Mouse (Mus musculus): ENCODE data around the gene Mpdu1.

DNA sequence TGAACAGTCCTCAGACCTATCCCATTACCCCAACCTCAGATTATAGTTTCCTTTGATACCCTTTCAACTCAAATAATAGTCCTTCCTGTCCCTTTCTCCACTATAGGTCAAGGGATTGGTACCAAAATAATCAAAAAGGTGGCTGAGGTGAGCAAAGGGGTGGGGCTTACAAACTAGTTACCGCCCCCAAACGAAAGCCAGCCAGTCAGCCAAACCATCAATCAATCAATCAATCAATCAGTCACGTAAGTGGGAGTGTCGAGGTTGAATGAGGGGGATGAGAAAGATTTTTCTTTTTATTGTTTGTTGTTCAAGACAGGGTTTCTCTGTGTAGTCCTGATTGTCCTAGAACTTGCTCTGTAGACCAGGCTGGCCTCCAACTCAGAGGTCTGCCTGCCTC is 39.4 kb downstream of the Mpdu1 start:
- TF ChIP-seq POLR2A (IDR thresholded peaks at IDR 0.05; ENCODE audit: control insufficient read depth in 1 of 2, insufficient read depth in 1 of 2, low read depth in 1 of 2, low read length in 2 of 2, poor library complexity in 1 of 2) (no peak), EP300 (IDR thresholded peaks at IDR 0.05; ENCODE audit: low read depth in 1 of 2, low read length in 2 of 2) (no peak), NRF1 (IDR thresholded peaks at IDR 0.05; ENCODE audit: insufficient read depth, low read depth, low read length, poor library complexity, severe bottlenecking) (no peak), KAT2A (conservative IDR thresholded peaks at IDR 0.05; ENCODE audit: low read depth, low read length) (no peak), CTCF (IDR thresholded peaks at IDR 0.05 in 2 of 3, conservative IDR thresholded peaks at IDR 0.05 in 1 of 3; ENCODE audit: control insufficient read depth in 1 of 3, insufficient read depth in 1 of 3, low read depth in 2 of 3, low read length in 3 of 3, poor library complexity in 1 of 3, severe bottlenecking in 1 of 3) (no peak)

Measured in MEL (cell line).